Comparison of ENCODE assay signal across 11 mouse cellular contexts in genomic region chr15:78449131-78449530, GRCm38 (mm10). TPM values are rescaled to one million over a fixed set of nuclear protein-coding genes. Genes with fewer than 3 reads are reported as not detected.
DNase-seq lines count a peak whose midpoint lies in the region.
"Had no signal": no experiment of that assay in that cellular context is flagged by ENCODE, and none has a peak within 500 bp of the region (broad histone marks: within the 10 kb centered on the region; RNA-seq: fewer than 3 reads in every experiment).

No protein-coding gene starts in this region.

- DNase-seq in lung, adult 18-20 months, result peak; percentile 27 to 33
- no peak for DNase-seq in lung, postnatal 14 days
- peak; percentile 27 for DNase-seq in c-Kit-positive CD71-positive TER-119-negative erythroid progenitor cells, embryonic 14.5 days (ENCODE audit: low read depth)
- DNase-seq in kidney, postnatal 10 days, result peak; percentile 53
- peak; percentile 63 to 78 for DNase-seq in natural killer cell, adult 2 months (ENCODE audit: low spot score in 2 of 2)
- no peak for DNase-seq in testis, postnatal 10 days (ENCODE audit: low spot score)
- no peak for DNase-seq in adrenal gland, adult 2 months
- DNase-seq: cerebellum, adult 11-12 months had no signal

RNA-seq across cellular contexts. Expression of gene Tmprss6, which starts 19.3 kb away (rescaled TPM):
- 1 to 10 TPM in 1 of 2 experiments, under 1 TPM in 1; 0.59 to 3.3 TPM for total RNA-seq in adrenal gland, adult 2 months (2021)
- polyA plus RNA-seq in adrenal gland, adult 2 months (2012; rRNA removed), result 3.5 and 4.7 TPM in 2 replicates

RNA-seq across cellular contexts. Expression of gene Kctd17, which starts 20.8 kb away (rescaled TPM):
- 100 to 1,000 TPM in 1 of 2 experiments, 10 to 100 TPM in 1; 81.6 to 102 TPM for total RNA-seq in adrenal gland, adult 2 months (2021)
- polyA plus RNA-seq in adrenal gland, adult 2 months (2012; rRNA removed), result 344 and 374 TPM in 2 replicates

RNA-seq across cellular contexts. Expression of gene Mpst, which starts 42.9 kb away (rescaled TPM):
- total RNA-seq in adrenal gland, adult 2 months (2021), result 10 to 100 TPM; 59.0 to 63.2 TPM
- polyA plus RNA-seq in adrenal gland, adult 2 months (2012; rRNA removed), result 342 and 389 TPM in 2 replicates

RNA-seq across cellular contexts. Expression of gene Tst, which starts 43.4 kb away (rescaled TPM):
- 100 to 1,000 TPM; 218 to 366 TPM for total RNA-seq in adrenal gland, adult 2 months (2021)
- polyA plus RNA-seq in adrenal gland, adult 2 months (2012; rRNA removed), result 391 and 410 TPM in 2 replicates

RNA-seq across cellular contexts. Expression of gene Il2rb, which starts 45.9 kb away (rescaled TPM):
- total RNA-seq in adrenal gland, adult 2 months (2021), result 1 to 10 TPM; 1.3 to 1.5 TPM
- 3.8 and 4.9 TPM in 2 replicates for polyA plus RNA-seq in adrenal gland, adult 2 months (2012; rRNA removed)
- polyA plus RNA-seq: forebrain, embryonic 11.5 days; hindbrain, embryonic 11.5 days; midbrain, embryonic 12.5 days had no signal

Comparison
In these comparisons a context has a peak if more than half of its experiments do, and no peak if none do; other contexts are left out.
1. DNase-seq: peak in lung, adult 18-20 months (2 of 2), c-Kit-positive CD71-positive TER-119-negative erythroid progenitor cells, embryonic 14.5 days (single experiment), kidney, postnatal 10 days (single experiment) and natural killer cell, adult 2 months (2 of 2); none in lung, postnatal 14 days (single experiment), testis, postnatal 10 days (single experiment) and adrenal gland, adult 2 months (single experiment).